Mouse (Mus musculus) forebrain, embryonic 16.5 days (tissue): Measurements from ENCODE around the gene Styx. TPM values are rescaled to one million over a fixed set of nuclear protein-coding genes. Genes with fewer than 3 reads are reported as not detected.
A peak's percentile ranks its signal among the peaks of the same experiment; 100 is the strongest.

ENCODE experiments used
- ATAC-seq: fragments of 200-750 bp; cut with Nextera tagmentation; 2 replicates; pipeline ENCODE4 v1.8.0; 2017; ENCODE audit warnings: mild to moderate bottlenecking, moderate library complexity
- H3K27ac ChIP-seq: fragments of 300-500 bp; sonication (generic); 2 replicates; pipeline ENCODE4 v1.5.1; 2014; ENCODE audit warnings: low read length, control low read depth
- H3K27me3 ChIP-seq: fragments of 300-500 bp; sonication (generic); replicated peaks from 2 replicates; pipeline ENCODE4 v1.6.1; 2014; ENCODE audit warnings: low read length; ENCODE audit not compliant: control insufficient read depth, insufficient read depth
- H3K36me3 ChIP-seq: fragments of 300-500 bp; sonication (generic); 2 replicates; pipeline ENCODE4 v1.6.1; 2014; ENCODE audit not compliant: control insufficient read depth, insufficient read depth
- H3K4me1 ChIP-seq: fragments of 300-500 bp; sonication (generic); replicated peaks from 2 replicates; pipeline ENCODE4 v1.6.1; 2014; ENCODE audit warnings: low read length; ENCODE audit not compliant: control insufficient read depth, insufficient read depth
- H3K4me2 ChIP-seq: fragments of 300-500 bp; sonication (generic); 2 replicates; pipeline ENCODE4 v1.6.1; 2014; ENCODE audit warnings: mild to moderate bottlenecking, low read length, control low read depth
- H3K4me3 ChIP-seq: fragments of 300-500 bp; sonication (generic); replicated peaks from 2 replicates; pipeline ENCODE4 v1.5.1; 2014; ENCODE audit warnings: mild to moderate bottlenecking, low read length, control low read depth
- H3K9ac ChIP-seq: fragments of 300-500 bp; sonication (generic); replicated peaks from 2 replicates; pipeline ENCODE4 v1.6.1; 2014; ENCODE audit warnings: low read depth, low read length, control low read depth
- H3K9me3 ChIP-seq: fragments of 300-500 bp; sonication (generic); 2 replicates; pipeline ENCODE4 v1.6.1; 2016; ENCODE audit warnings: low read length; ENCODE audit not compliant: control insufficient read depth
- WGBS: fragments of 180-500 bp; shearing (Covaris S2); extraction: QIAGEN DNeasy Blood & Tissue Kit; methylation state at CpG from one replicate; pipeline ENCODE4 v1.1.7; 2014; 5-methylcytosine and 5-hydroxymethylcytosine counted together
- polyA plus RNA-seq: library from polyadenylated mRNA; unstranded; fragments of >200 nt; fragmentation: Nextera tagmentation; extraction: Ambion mirVana; gene quantifications from 2 replicates; pipeline ENCODE4 v1.2.1, GENCODE M21; 2015

Gene Styx
- polyA plus RNA-seq, 1 experiment from 2014 or later, result 59.2 TPM

- Histone ChIP-seq H3K4me3 (peak within 1 kb of the TSS; percentile 96), H3K27me3 (no peaks in the 10 kb centered on the region), H3K4me1 (peaks cover 22% of the 10 kb centered on the region), H3K4me2 (peak within 1 kb of the TSS; percentile 77), H3K27ac (peak within 1 kb of the TSS; percentile 91), H3K36me3 (no peaks in the 10 kb centered on the region), H3K9ac (peak within 1 kb of the TSS; percentile 93), H3K9me3 (no peaks in the 10 kb centered on the region)
- WGBS, result 2% methylated on average over 64 of the region's 74 CpGs
- ATAC-seq, result peak; percentile 98
Measured at GRCm38 (mm10) chr14:45318426-45319236, 32.3 kb upstream of the Styx start, which contains the start of gene Ero1l. TSS of gene Ero1l (minus strand) at chr14:45318771.

GRCm38 (mm10) chr14:45319237-45319610 is 31.7 kb upstream of the Styx start:
- WGBS, result 61% methylated on average over 3 of the region's 3 CpGs
- H3K4me1 ChIP-seq, result peaks cover 22% of the 10 kb centered on the region
- no peak overlapping the region for H3K4me3 ChIP-seq
- no peak overlapping the region; the same call in 1 of the 2 replicates for H3K4me2 ChIP-seq
- no peaks in the 10 kb centered on the region for H3K36me3 ChIP-seq
- H3K9ac ChIP-seq, result no peak overlapping the region
- ATAC-seq, result no peak
- H3K27ac ChIP-seq, result no peak overlapping the region
- H3K27me3 ChIP-seq, result no peaks in the 10 kb centered on the region
- no peaks in the 10 kb centered on the region for H3K9me3 ChIP-seq

GRCm38 (mm10) chr14:45320111-45320510 is 30.8 kb upstream of the Styx start:
- Histone ChIP-seq H3K27ac (no peak overlapping the region), H3K36me3 (no peaks in the 10 kb centered on the region), H3K9me3 (no peaks in the 10 kb centered on the region), H3K9ac (no peak overlapping the region), H3K4me2 (no peak overlapping the region), H3K27me3 (no peaks in the 10 kb centered on the region), H3K4me3 (no peak overlapping the region), H3K4me1 (peaks cover 22% of the 10 kb centered on the region)
- ATAC-seq, result no peak
- 79% methylated on average over 4 of the region's 4 CpGs for WGBS

GRCm38 (mm10) chr14:45321067-45321466 is 29.8 kb upstream of the Styx start:
- Histone ChIP-seq H3K9me3 (no peaks in the 10 kb centered on the region), H3K4me3 (no peak overlapping the region), H3K36me3 (no peaks in the 10 kb centered on the region), H3K4me2 (no peak overlapping the region), H3K27me3 (no peaks in the 10 kb centered on the region), H3K27ac (no peak overlapping the region), H3K4me1 (peaks cover 13% of the 10 kb centered on the region), H3K9ac (no peak overlapping the region)
- no peak for ATAC-seq
- WGBS, result 88% methylated on average over 3 of the region's 3 CpGs

- H3K4me3 ChIP-seq, result no peak overlapping the region
- H3K4me1 ChIP-seq, result peaks cover 9% of the 10 kb centered on the region
- WGBS, result 73% methylated on average over 5 of the region's 5 CpGs
- H3K36me3 ChIP-seq, result no peaks in the 10 kb centered on the region
- H3K27ac ChIP-seq, result no peak overlapping the region
- no peak overlapping the region for H3K9ac ChIP-seq
- no peak for ATAC-seq
- no peaks in the 10 kb centered on the region for H3K9me3 ChIP-seq
- no peak overlapping the region for H3K4me2 ChIP-seq
- H3K27me3 ChIP-seq, result no peaks in the 10 kb centered on the region
Measured at GRCm38 (mm10) chr14:45321622-45322021, 29.3 kb upstream of the Styx start.

GRCm38 (mm10) chr14:45322450-45322849 is 28.4 kb upstream of the Styx start:
- Histone ChIP-seq H3K4me1 (peaks cover 3% of the 10 kb centered on the region), H3K27me3 (no peaks in the 10 kb centered on the region), H3K4me2 (no peak overlapping the region), H3K27ac (no peak overlapping the region), H3K9ac (no peak overlapping the region), H3K36me3 (no peaks in the 10 kb centered on the region), H3K9me3 (no peaks in the 10 kb centered on the region), H3K4me3 (no peak overlapping the region)
- 80% methylated on average over 2 of the region's 2 CpGs for WGBS
- ATAC-seq, result no peak

- 91% methylated on average over 3 of the region's 3 CpGs for WGBS
- H3K36me3 ChIP-seq, result no peaks in the 10 kb centered on the region
- no peak for ATAC-seq
Measured at GRCm38 (mm10) chr14:45323320-45323719, 27.6 kb upstream of the Styx start.

GRCm38 (mm10) chr14:45325471-45325870 is 25.4 kb upstream of the Styx start:
- no peak for ATAC-seq
- H3K9ac ChIP-seq, result no peak overlapping the region
- no peak overlapping the region for H3K4me2 ChIP-seq
- no peaks in the 10 kb centered on the region for H3K4me1 ChIP-seq
- H3K4me3 ChIP-seq, result no peak overlapping the region
- H3K27ac ChIP-seq, result no peak overlapping the region
- H3K27me3 ChIP-seq, result no peaks in the 10 kb centered on the region
- H3K9me3 ChIP-seq, result no peaks in the 10 kb centered on the region
- H3K36me3 ChIP-seq, result no peaks in the 10 kb centered on the region

More at GRCm38 (mm10) chr14:45323320-45323719, 27.6 kb upstream of the Styx start:
- H3K4me1 ChIP-seq, result 0 out of 2 replicates have a peak, but pooled peaks cover 2% of the 10 kb centered on the region
- no peak overlapping the region for H3K27ac ChIP-seq
- H3K9ac ChIP-seq, result no peak overlapping the region
- H3K4me3 ChIP-seq, result no peak overlapping the region
- no peaks in the 10 kb centered on the region for H3K27me3 ChIP-seq
- H3K4me2 ChIP-seq, result no peak overlapping the region
- H3K9me3 ChIP-seq, result no peaks in the 10 kb centered on the region

- no peaks in the 10 kb centered on the region for H3K27me3 ChIP-seq
- 92% methylated on average over 4 of the region's 4 CpGs for WGBS
Measured at GRCm38 (mm10) chr14:45328072-45328713, 22.7 kb upstream of the Styx start.

More at GRCm38 (mm10) chr14:45328072-45328713, 22.7 kb upstream of the Styx start:
- H3K9ac ChIP-seq, result no peak overlapping the region
- no peak for ATAC-seq
- no peak overlapping the region for H3K27ac ChIP-seq
- no peaks in the 10 kb centered on the region for H3K9me3 ChIP-seq
- H3K4me3 ChIP-seq, result no peak overlapping the region
- H3K4me2 ChIP-seq, result no peak overlapping the region
- peaks cover 9% of the 10 kb centered on the region for H3K4me1 ChIP-seq
- H3K36me3 ChIP-seq, result peaks cover 11% of the 10 kb centered on the region
